Mouse (Mus musculus): ENCODE measurements around the gene AB124611. TPM values are rescaled to one million over a fixed set of nuclear protein-coding genes. Genes with fewer than 3 reads are reported as not detected.

The AB124611 gene
- polyA plus RNA-seq, 1 experiment from 2014 or later: 3.7 TPM

DNA sequence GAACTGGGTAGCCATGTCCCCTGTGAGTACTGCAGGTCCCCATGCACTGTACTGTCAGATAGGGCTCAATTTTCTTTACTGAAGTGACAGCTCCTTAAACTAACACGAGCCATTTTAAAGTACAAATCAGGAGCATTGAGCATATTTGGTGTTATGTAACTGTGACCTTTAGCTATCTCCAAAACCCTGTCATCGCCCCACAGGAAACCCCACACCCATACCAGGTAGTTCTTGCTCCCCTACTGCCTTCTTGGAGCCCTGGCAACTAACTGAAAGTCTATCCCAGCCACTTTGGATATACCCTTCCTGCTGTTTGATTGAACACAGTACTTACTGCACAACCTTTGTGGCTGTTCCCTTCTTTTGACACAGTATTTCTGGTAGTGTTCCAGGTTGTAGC, 41.1 kb downstream of the AB124611 start:
- Histone ChIP-seq H3K9ac (ENCODE audit: low read length) (no peak overlapping the region), H3K36me3 (ENCODE audit: control insufficient read depth, insufficient read depth) (peaks cover 21% of the 10 kb centered on the region), H3K27me3 (ENCODE audit: control insufficient read depth, insufficient read depth, low read length) (no peaks in the 10 kb centered on the region), H3K4me2 (ENCODE audit: low read depth, low read length) (no peak overlapping the region), H3K27ac (ENCODE audit: low read length) (no peak overlapping the region), H3K9me3 (replicated peaks; ENCODE audit: control insufficient read depth, low read length) (no peaks in the 10 kb centered on the region), H3K4me3 (ENCODE audit: low read length) (no peak overlapping the region), H3K4me1 (ENCODE audit: control insufficient read depth, insufficient read depth, low read length) (peaks cover 7% of the 10 kb centered on the region)
- WGBS: 76% methylated on average over 2 of the region's 2 CpGs
- ATAC-seq (replicated peaks; ENCODE audit: extremely low read depth, insufficient read depth, low FRiP score): no peak

DNA sequence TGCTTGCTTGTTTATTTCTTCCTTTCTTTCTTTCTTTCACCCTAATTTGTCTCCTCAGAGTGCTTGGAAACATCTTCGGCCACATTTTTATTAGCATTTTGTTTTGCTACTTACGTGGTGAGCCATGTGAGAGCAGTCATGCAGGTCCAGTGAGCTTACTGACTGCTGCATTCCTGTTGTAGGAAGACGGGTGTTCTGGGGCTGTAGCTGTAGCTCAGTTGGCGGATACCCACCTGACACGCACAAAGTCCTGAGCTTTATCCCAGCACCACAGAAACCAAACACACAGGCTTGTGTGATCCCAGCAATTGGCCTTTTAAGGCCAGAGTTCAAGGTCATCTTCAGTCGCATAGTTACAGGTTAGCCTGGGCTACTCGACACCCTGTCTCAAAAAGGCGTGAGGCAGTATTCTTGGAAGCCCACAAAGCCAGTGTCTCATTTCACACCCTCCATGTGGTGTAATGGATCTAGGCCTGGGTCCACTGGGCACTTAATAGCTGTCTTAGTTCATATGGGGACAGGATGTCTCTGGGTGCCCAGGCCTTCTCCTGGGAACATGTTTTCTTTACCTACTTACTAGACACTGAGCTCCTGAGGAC, 42.8 kb downstream of the AB124611 start:
- Histone ChIP-seq H3K4me1 (ENCODE audit: control insufficient read depth, insufficient read depth, low read length) (peaks cover 7% of the 10 kb centered on the region), H3K27ac (ENCODE audit: low read length) (no peak overlapping the region), H3K9me3 (replicated peaks; ENCODE audit: control insufficient read depth, low read length) (no peaks in the 10 kb centered on the region), H3K36me3 (ENCODE audit: control insufficient read depth, insufficient read depth) (peaks cover 28% of the 10 kb centered on the region), H3K4me3 (ENCODE audit: low read length) (no peak overlapping the region), H3K4me2 (ENCODE audit: low read depth, low read length) (no peak overlapping the region), H3K9ac (ENCODE audit: low read length) (no peak overlapping the region), H3K27me3 (ENCODE audit: control insufficient read depth, insufficient read depth, low read length) (no peaks in the 10 kb centered on the region)
- no peak for ATAC-seq (replicated peaks; ENCODE audit: extremely low read depth, insufficient read depth, low FRiP score)
- WGBS: 86% methylated on average over 8 of the region's 8 CpGs

DNA sequence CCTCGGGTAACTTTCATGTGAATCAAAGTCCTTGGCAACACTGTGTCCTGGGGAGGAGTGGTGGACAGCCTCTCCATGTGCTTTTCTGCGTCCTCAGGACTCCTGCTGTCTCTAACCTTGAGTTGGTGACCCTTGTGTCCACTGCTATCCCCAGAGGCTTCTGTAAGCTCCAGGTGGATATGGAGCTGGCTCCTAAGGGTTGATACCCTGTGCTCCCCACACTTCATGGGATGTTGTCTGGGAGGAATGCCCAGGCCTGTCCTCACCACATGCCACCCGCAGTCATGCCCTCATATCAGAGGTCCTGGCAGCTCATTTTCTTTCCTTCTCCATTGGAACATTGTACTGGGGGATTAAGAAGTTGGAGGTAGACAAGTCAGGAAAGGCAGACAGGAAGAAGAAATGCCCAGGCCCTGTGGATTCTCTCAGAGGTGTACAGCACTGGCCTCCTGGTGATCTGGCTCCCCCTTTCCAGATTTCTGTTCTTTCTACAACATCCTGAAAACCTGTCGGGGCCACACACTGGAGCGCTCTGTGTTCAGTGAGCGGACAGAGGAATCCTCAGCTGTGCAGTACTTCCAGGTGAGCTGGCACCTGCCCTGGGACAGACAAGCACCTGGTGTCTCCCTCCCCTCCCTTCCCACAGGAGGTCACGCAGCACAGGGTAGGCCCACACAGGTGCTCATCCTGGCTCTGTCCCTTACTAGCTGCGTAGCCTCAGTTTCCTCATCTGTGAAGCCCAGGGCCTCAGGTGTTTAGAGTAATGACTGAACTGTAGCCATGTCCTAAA, 48.2 kb downstream of the AB124611 start:
- H3K27me3 ChIP-seq (ENCODE audit: control insufficient read depth, insufficient read depth, low read length): no peaks in the 10 kb centered on the region
- no peak overlapping the region for H3K4me3 ChIP-seq (ENCODE audit: low read length)
- H3K36me3 ChIP-seq (ENCODE audit: control insufficient read depth, insufficient read depth): peaks cover 54% of the 10 kb centered on the region
- ATAC-seq (replicated peaks; ENCODE audit: extremely low read depth, insufficient read depth, low FRiP score): no peak
- no peak overlapping the region for H3K4me2 ChIP-seq (ENCODE audit: low read depth, low read length)
- H3K9me3 ChIP-seq (replicated peaks; ENCODE audit: control insufficient read depth, low read length): no peaks in the 10 kb centered on the region
- no peak overlapping the region for H3K27ac ChIP-seq (ENCODE audit: low read length)
- no peaks in the 10 kb centered on the region for H3K4me1 ChIP-seq (ENCODE audit: control insufficient read depth, insufficient read depth, low read length)
- WGBS: 92% methylated on average over 8 of the region's 8 CpGs
- no peak overlapping the region for H3K9ac ChIP-seq (ENCODE audit: low read length)

DNA sequence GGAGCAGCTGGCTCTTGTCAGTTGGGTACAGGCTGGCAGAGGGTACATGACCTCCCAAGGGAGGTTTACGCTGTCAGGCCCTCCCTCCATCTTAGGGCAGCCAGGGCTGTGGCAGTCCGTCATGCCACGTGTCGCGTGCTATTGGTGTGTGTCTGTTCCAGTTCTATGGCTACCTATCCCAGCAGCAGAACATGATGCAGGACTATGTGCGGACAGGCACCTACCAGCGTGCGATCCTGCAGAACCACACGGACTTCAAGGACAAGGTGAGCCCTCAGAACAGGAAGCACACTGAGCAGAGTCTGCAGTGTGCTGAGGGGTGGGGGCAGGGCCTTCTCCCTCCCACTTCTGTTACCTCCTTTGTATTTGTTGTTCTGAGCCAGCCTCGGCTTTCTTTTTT, 49.3 kb downstream of the AB124611 start:
- H3K36me3 ChIP-seq (ENCODE audit: control insufficient read depth, insufficient read depth): peaks cover 48% of the 10 kb centered on the region
- H3K27me3 ChIP-seq (ENCODE audit: control insufficient read depth, insufficient read depth, low read length): no peaks in the 10 kb centered on the region
- WGBS: 89% methylated on average over 10 of the region's 10 CpGs
- no peak overlapping the region for H3K4me3 ChIP-seq (ENCODE audit: low read length)
- H3K4me1 ChIP-seq (ENCODE audit: control insufficient read depth, insufficient read depth, low read length): no peaks in the 10 kb centered on the region
- no peaks in the 10 kb centered on the region for H3K9me3 ChIP-seq (replicated peaks; ENCODE audit: control insufficient read depth, low read length)
- H3K27ac ChIP-seq (ENCODE audit: low read length): no peak overlapping the region
- no peak overlapping the region for H3K4me2 ChIP-seq (ENCODE audit: low read depth, low read length)
- ATAC-seq (replicated peaks; ENCODE audit: extremely low read depth, insufficient read depth, low FRiP score): no peak
- no peak overlapping the region for H3K9ac ChIP-seq (ENCODE audit: low read length)

DNA sequence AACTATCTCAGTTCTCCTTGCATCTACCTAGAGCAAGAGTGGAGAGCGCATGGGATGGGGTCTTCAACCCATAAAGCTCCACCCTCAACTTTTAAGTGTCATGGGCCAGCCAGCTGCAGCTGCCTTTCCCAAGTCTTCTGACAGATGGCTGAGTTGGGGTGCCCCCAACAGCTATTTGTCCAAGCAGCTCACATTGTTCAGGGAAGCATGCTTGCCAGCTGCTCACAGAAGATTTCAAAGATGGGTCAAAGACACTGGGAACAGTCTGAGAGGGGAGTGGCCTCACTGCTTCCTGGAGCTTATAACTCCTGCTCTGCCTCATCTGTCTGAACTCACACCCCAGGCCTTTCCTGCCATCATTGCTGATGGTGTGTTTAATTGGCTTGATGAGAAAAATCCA, 50.3 kb downstream of the AB124611 start:
- Histone ChIP-seq H3K9me3 (replicated peaks; ENCODE audit: control insufficient read depth, low read length) (no peaks in the 10 kb centered on the region), H3K4me3 (ENCODE audit: low read length) (no peak overlapping the region), H3K9ac (ENCODE audit: low read length) (no peak overlapping the region), H3K4me1 (ENCODE audit: control insufficient read depth, insufficient read depth, low read length) (no peaks in the 10 kb centered on the region), H3K27me3 (ENCODE audit: control insufficient read depth, insufficient read depth, low read length) (no peaks in the 10 kb centered on the region), H3K4me2 (ENCODE audit: low read depth, low read length) (no peak overlapping the region), H3K27ac (ENCODE audit: low read length) (no peak overlapping the region), H3K36me3 (ENCODE audit: control insufficient read depth, insufficient read depth) (peaks cover 45% of the 10 kb centered on the region)
- WGBS: 93% methylated on average over 1 of the region's 1 CpGs
- no peak for ATAC-seq (replicated peaks; ENCODE audit: extremely low read depth, insufficient read depth, low FRiP score)

DNA sequence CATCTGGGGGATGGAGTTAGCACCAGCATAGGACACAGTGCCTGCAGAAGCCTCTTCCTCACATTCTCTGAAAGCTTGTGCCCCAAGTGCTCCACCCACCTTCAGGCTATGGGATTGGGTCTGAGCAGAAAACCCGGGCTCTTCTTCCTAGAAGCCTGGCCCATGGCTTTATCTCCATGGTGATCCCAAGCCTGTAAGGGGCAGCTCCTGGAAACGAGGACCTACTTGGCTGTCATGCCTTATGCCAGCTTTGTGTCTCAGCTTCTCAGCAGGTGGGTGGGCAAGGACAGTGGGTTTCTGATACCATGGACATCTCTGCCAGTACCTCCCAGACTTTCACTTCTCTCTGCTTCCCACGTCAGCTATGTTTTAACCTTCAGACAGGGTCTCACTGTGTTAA, 52.2 kb downstream of the AB124611 start:
- H3K4me1 ChIP-seq (ENCODE audit: control insufficient read depth, insufficient read depth, low read length): no peaks in the 10 kb centered on the region
- ATAC-seq (replicated peaks; ENCODE audit: extremely low read depth, insufficient read depth, low FRiP score): no peak
- peaks cover 43% of the 10 kb centered on the region for H3K36me3 ChIP-seq (ENCODE audit: control insufficient read depth, insufficient read depth)
- H3K9ac ChIP-seq (ENCODE audit: low read length): no peak overlapping the region
- H3K4me2 ChIP-seq (ENCODE audit: low read depth, low read length): no peak overlapping the region
- no peaks in the 10 kb centered on the region for H3K9me3 ChIP-seq (replicated peaks; ENCODE audit: control insufficient read depth, low read length)
- H3K27me3 ChIP-seq (ENCODE audit: control insufficient read depth, insufficient read depth, low read length): no peaks in the 10 kb centered on the region
- WGBS: 77% methylated on average over 3 of the region's 3 CpGs
- H3K4me3 ChIP-seq (ENCODE audit: low read length): no peak overlapping the region
- no peak overlapping the region for H3K27ac ChIP-seq (ENCODE audit: low read length)

DNA sequence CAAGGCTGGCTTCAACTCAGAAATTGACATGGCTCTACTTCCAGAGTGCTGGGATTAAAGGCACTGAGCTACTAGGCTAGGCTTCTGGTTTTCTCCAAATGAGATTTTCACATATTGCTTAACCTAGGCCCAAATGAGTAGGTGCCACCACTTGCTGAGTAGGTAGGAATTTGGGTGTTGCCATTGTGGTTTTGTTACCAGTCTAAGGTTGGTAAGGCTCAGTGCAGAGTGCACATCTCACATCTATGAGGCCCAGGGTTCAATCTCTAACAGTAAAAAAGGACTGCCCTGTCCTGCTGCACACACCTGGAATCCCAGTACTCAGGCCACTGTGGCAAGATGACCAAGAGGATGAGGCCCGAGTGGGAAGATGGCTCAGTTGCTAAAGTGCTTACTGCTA, 59.4 kb downstream of the AB124611 start:
- H3K36me3 ChIP-seq (ENCODE audit: control insufficient read depth, insufficient read depth): peaks cover 67% of the 10 kb centered on the region
- WGBS: 85% methylated on average over 1 of the region's 1 CpGs
- no peak for ATAC-seq (replicated peaks; ENCODE audit: extremely low read depth, insufficient read depth, low FRiP score)
- no peaks in the 10 kb centered on the region for H3K4me1 ChIP-seq (ENCODE audit: control insufficient read depth, insufficient read depth, low read length)
- H3K4me3 ChIP-seq (ENCODE audit: low read length): no peak overlapping the region
- H3K4me2 ChIP-seq (ENCODE audit: low read depth, low read length): no peak overlapping the region
- no peak overlapping the region for H3K9ac ChIP-seq (ENCODE audit: low read length)
- no peak overlapping the region for H3K27ac ChIP-seq (ENCODE audit: low read length)
- H3K27me3 ChIP-seq (ENCODE audit: control insufficient read depth, insufficient read depth, low read length): no peaks in the 10 kb centered on the region
- no peaks in the 10 kb centered on the region for H3K9me3 ChIP-seq (replicated peaks; ENCODE audit: control insufficient read depth, low read length)

DNA sequence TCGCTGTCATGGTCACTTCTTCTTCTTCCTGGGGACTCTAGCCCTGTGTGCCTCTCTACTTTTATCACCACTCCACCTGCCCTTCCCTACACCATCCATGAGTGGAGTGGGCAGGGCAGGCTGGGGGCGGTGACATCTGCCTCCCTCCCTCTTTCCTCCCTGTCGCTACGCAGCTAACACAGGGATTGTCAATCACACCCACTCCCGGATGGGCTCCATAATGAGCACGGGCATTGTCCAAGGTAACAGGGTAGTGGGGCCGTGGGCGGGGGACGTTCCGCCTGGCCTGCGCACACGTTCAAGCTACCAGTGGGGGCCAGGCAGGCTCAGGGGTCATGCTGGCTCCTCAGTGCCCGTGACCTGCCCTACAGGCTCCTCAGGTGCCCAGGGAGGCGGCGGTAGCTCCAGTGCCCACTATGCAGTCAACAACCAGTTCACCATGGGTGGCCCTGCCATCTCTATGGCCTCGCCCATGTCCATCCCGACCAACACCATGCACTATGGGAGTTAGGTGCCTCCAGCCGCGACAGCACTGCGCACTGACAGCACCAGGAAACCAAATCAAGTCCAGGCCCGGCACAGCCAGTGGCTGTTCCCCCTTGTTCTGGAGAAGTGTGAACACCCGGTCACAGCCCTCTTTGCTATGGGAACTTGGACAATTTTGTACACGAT, 61.8 kb downstream of the AB124611 start:
- H3K4me3 ChIP-seq (ENCODE audit: low read length): no peak overlapping the region
- H3K36me3 ChIP-seq (ENCODE audit: control insufficient read depth, insufficient read depth): peaks cover 58% of the 10 kb centered on the region
- ATAC-seq (replicated peaks; ENCODE audit: extremely low read depth, insufficient read depth, low FRiP score): no peak
- peaks cover 8% of the 10 kb centered on the region for H3K4me1 ChIP-seq (ENCODE audit: control insufficient read depth, insufficient read depth, low read length)
- H3K4me2 ChIP-seq (ENCODE audit: low read depth, low read length): no peak overlapping the region
- no peaks in the 10 kb centered on the region for H3K27me3 ChIP-seq (ENCODE audit: control insufficient read depth, insufficient read depth, low read length)
- H3K9me3 ChIP-seq (replicated peaks; ENCODE audit: control insufficient read depth, low read length): no peaks in the 10 kb centered on the region
- H3K27ac ChIP-seq (ENCODE audit: low read length): no peak overlapping the region
- H3K9ac ChIP-seq (ENCODE audit: low read length): no peak overlapping the region
- 85% methylated on average over 23 of the region's 23 CpGs for WGBS

DNA sequence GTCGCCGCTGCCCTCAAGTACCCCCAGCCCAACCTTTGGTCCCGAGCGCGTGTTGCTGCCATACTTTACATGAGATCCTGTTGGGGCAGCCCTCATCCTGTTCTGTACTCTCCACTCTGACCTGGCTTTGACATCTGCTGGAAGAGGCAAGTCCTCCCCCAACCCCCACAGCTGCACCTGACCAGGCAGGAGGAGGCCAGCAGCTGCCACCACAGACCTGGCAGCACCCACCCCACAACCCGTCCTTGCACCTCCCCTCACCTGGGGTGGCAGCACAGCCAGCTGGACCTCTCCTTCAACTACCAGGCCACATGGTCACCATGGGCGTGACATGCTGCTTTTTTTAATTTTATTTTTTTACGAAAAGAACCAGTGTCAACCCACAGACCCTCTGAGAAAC, 62.4 kb downstream of the AB124611 start:
- H3K36me3 ChIP-seq (ENCODE audit: control insufficient read depth, insufficient read depth): peaks cover 55% of the 10 kb centered on the region
- no peak overlapping the region for H3K4me2 ChIP-seq (ENCODE audit: low read depth, low read length)
- H3K9me3 ChIP-seq (replicated peaks; ENCODE audit: control insufficient read depth, low read length): no peaks in the 10 kb centered on the region
- H3K27ac ChIP-seq (ENCODE audit: low read length): no peak overlapping the region
- ATAC-seq (replicated peaks; ENCODE audit: extremely low read depth, insufficient read depth, low FRiP score): no peak
- 89% methylated on average over 8 of the region's 8 CpGs for WGBS
- H3K9ac ChIP-seq (ENCODE audit: low read length): no peak overlapping the region
- peaks cover 8% of the 10 kb centered on the region for H3K4me1 ChIP-seq (ENCODE audit: control insufficient read depth, insufficient read depth, low read length)
- no peaks in the 10 kb centered on the region for H3K27me3 ChIP-seq (ENCODE audit: control insufficient read depth, insufficient read depth, low read length)
- H3K4me3 ChIP-seq (ENCODE audit: low read length): no peak overlapping the region
